Mouse (Mus musculus): ENCODE results near the gene Eras. TPM values are rescaled to one million over a fixed set of nuclear protein-coding genes. Genes with fewer than 3 reads are reported as not detected.

Eras gene
- polyA plus RNA-seq, 1 experiment from 2014 or later, result not detected

GRCm38 (mm10) chrX:7904441-7904840 lies 24.0 kb downstream of the Eras start:
- no peaks in the 10 kb centered on the region for H3K36me3 ChIP-seq (ENCODE audit: insufficient read depth, low read length)
- no peak for TF ChIP-seq CTCF (IDR thresholded peaks at IDR 0.05; ENCODE audit: low read depth)
- H3K9ac ChIP-seq (ENCODE audit: low read depth, low read length), result no peak overlapping the region
- H3K4me2 ChIP-seq (ENCODE audit: low read length), result no peak overlapping the region
- H3K9me3 ChIP-seq (replicated peaks; ENCODE audit: low read length), result no peaks in the 10 kb centered on the region
- H3K4me1 ChIP-seq (replicated peaks; ENCODE audit: insufficient read depth, low read length), result no peaks in the 10 kb centered on the region
- DNase-seq (ENCODE audit: low spot score) (no peak), ATAC-seq (replicated peaks; ENCODE audit: low FRiP score, low read depth) (no peak)
- H3K27ac ChIP-seq, result no peak overlapping the region
- H3K4me3 ChIP-seq (replicated peaks; ENCODE audit: low read depth, low read length), result no peak overlapping the region
- 85% methylated on average over 5 of the region's 5 CpGs for WGBS
- H3K27me3 ChIP-seq (ENCODE audit: insufficient read depth, low read length), result no peaks in the 10 kb centered on the region

- Histone ChIP-seq H3K36me3 (ENCODE audit: insufficient read depth, low read length) (no peaks in the 10 kb centered on the region), H3K4me2 (ENCODE audit: low read length) (peak within 1 kb of the TSS; percentile 55), H3K9me3 (replicated peaks; ENCODE audit: low read length) (no peaks in the 10 kb centered on the region), H3K27me3 (ENCODE audit: insufficient read depth, low read length) (no peaks in the 10 kb centered on the region), H3K27ac (peak within 1 kb of the TSS; percentile 82), H3K4me1 (replicated peaks; ENCODE audit: insufficient read depth, low read length) (no peaks in the 10 kb centered on the region), H3K9ac (ENCODE audit: low read depth, low read length) (peak within 1 kb of the TSS; percentile 58; the same call in 1 of the 2 replicates), H3K4me3 (replicated peaks; ENCODE audit: low read depth, low read length) (peak within 1 kb of the TSS; percentile 53)
- DNase-seq (ENCODE audit: low spot score) (peak; percentile 95), ATAC-seq (replicated peaks; ENCODE audit: low FRiP score, low read depth) (peak; percentile 97)
- TF ChIP-seq CTCF (IDR thresholded peaks at IDR 0.05; ENCODE audit: low read depth), result no peak
- 25% methylated on average over 61 of the region's 62 CpGs for WGBS
These were observed 29.2 kb downstream of the Eras start, which contains the start of the genes Pqbp1 and Timm17b for GRCm38 (mm10) chrX:7898880-7899874. Gene Pqbp1, minus strand, starts transcription at chrX:7899269. Gene Timm17b, plus strand, starts transcription at chrX:7899357.

- H3K4me2 ChIP-seq (ENCODE audit: low read length), result peak overlapping the region; percentile 55
- H3K36me3 ChIP-seq (ENCODE audit: insufficient read depth, low read length), result no peaks in the 10 kb centered on the region
- no peaks in the 10 kb centered on the region for H3K4me1 ChIP-seq (replicated peaks; ENCODE audit: insufficient read depth, low read length)
- H3K4me3 ChIP-seq (replicated peaks; ENCODE audit: low read depth, low read length), result peak overlapping the region; percentile 53
- DNase-seq (ENCODE audit: low spot score) (no peak), ATAC-seq (replicated peaks; ENCODE audit: low FRiP score, low read depth) (no peak)
- no peaks in the 10 kb centered on the region for H3K9me3 ChIP-seq (replicated peaks; ENCODE audit: low read length)
- H3K27me3 ChIP-seq (ENCODE audit: insufficient read depth, low read length), result no peaks in the 10 kb centered on the region
- WGBS, result 37% methylated on average over 12 of the region's 13 CpGs
- H3K9ac ChIP-seq (ENCODE audit: low read depth, low read length), result peak overlapping the region; percentile 51; the same call in 1 of the 2 replicates
- no peak overlapping the region for H3K27ac ChIP-seq
- TF ChIP-seq CTCF (IDR thresholded peaks at IDR 0.05; ENCODE audit: low read depth), result no peak
These were observed 30.2 kb downstream of the Eras start for GRCm38 (mm10) chrX:7898211-7898610.

GRCm38 (mm10) chrX:7883841-7884567 lies 44.4 kb downstream of the Eras start, which contains the start of gene Slc35a2:
Gene Slc35a2, plus strand, starts transcription at chrX:7884028.
- WGBS, result 26% methylated on average over 49 of the region's 49 CpGs
- Histone ChIP-seq H3K4me3 (replicated peaks; ENCODE audit: low read depth, low read length) (peak within 1 kb of the TSS; percentile 50), H3K9ac (ENCODE audit: low read depth, low read length) (peak within 1 kb of the TSS; percentile 42; the same call in 1 of the 2 replicates), H3K27me3 (ENCODE audit: insufficient read depth, low read length) (no peaks in the 10 kb centered on the region), H3K36me3 (ENCODE audit: insufficient read depth, low read length) (no peaks in the 10 kb centered on the region), H3K9me3 (replicated peaks; ENCODE audit: low read length) (no peaks in the 10 kb centered on the region), H3K4me2 (ENCODE audit: low read length) (peak within 1 kb of the TSS; percentile 60), H3K4me1 (replicated peaks; ENCODE audit: insufficient read depth, low read length) (no peaks in the 10 kb centered on the region), H3K27ac (peak within 1 kb of the TSS; percentile 80)
- ATAC-seq (replicated peaks; ENCODE audit: low FRiP score, low read depth), result peak; percentile 94
- peak; percentile 92 for DNase-seq (ENCODE audit: low spot score)
- TF ChIP-seq CTCF (IDR thresholded peaks at IDR 0.05; ENCODE audit: low read depth), result peak; percentile 53

- ATAC-seq (replicated peaks; ENCODE audit: low FRiP score, low read depth) (peak; percentile 27; the same call in 1 of the 2 replicates), DNase-seq (ENCODE audit: low spot score) (peak; percentile 80)
- H3K4me2 ChIP-seq (ENCODE audit: low read length), result peak overlapping the region; percentile 84
- no peak overlapping the region for H3K4me3 ChIP-seq (replicated peaks; ENCODE audit: low read depth, low read length)
- peak; percentile 64 for TF ChIP-seq CTCF (IDR thresholded peaks at IDR 0.05; ENCODE audit: low read depth)
- 25% methylated on average over 11 of the region's 11 CpGs for WGBS
- H3K27ac ChIP-seq, result no peak overlapping the region
- H3K9ac ChIP-seq (ENCODE audit: low read depth, low read length), result no peak overlapping the region
- no peaks in the 10 kb centered on the region for H3K9me3 ChIP-seq (replicated peaks; ENCODE audit: low read length)
- H3K36me3 ChIP-seq (ENCODE audit: insufficient read depth, low read length), result no peaks in the 10 kb centered on the region
- H3K4me1 ChIP-seq (replicated peaks; ENCODE audit: insufficient read depth, low read length), result no peaks in the 10 kb centered on the region
- no peaks in the 10 kb centered on the region for H3K27me3 ChIP-seq (ENCODE audit: insufficient read depth, low read length)
These were observed 48.6 kb downstream of the Eras start for GRCm38 (mm10) chrX:7879819-7880218.

DNA sequence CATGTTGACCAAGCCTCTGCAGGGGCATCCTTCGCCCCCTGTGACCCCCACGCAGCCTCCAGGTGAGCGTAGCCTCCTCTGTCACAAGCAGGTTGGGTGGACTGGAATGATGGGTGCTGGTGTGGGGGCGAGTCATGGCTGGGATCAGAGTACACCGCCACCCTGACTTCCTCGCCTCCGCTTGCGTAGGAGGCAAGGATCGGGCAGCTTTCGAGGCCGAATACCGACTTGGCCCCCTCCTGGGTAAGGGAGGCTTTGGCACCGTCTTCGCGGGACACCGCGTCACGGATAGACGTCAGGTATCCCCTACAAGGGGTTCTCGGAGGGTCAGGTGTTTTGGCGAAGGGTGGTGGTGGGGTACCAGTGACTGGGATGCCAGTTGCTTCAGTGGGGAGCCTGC lies 49.9 kb downstream of the Eras start:
- DNase-seq (ENCODE audit: low spot score) (no peak), ATAC-seq (replicated peaks; ENCODE audit: low FRiP score, low read depth) (no peak; the same call in 1 of the 2 replicates)
- Histone ChIP-seq H3K27me3 (ENCODE audit: insufficient read depth, low read length) (no peaks in the 10 kb centered on the region), H3K36me3 (ENCODE audit: insufficient read depth, low read length) (0 out of 2 replicates have a peak, but pooled peaks cover 5% of the 10 kb centered on the region), H3K4me3 (replicated peaks; ENCODE audit: low read depth, low read length) (peak overlapping the region; percentile 45), H3K27ac (no peak overlapping the region), H3K4me2 (ENCODE audit: low read length) (peak overlapping the region; percentile 84), H3K9me3 (replicated peaks; ENCODE audit: low read length) (no peaks in the 10 kb centered on the region), H3K4me1 (replicated peaks; ENCODE audit: insufficient read depth, low read length) (no peaks in the 10 kb centered on the region), H3K9ac (ENCODE audit: low read depth, low read length) (peak overlapping the region; percentile 42; the same call in 1 of the 2 replicates)
- 22% methylated on average over 21 of the region's 21 CpGs for WGBS
- no peak for TF ChIP-seq CTCF (IDR thresholded peaks at IDR 0.05; ENCODE audit: low read depth)
